Mouse (Mus musculus): ENCODE measurements around the gene Htr1b.

Gene Htr1b

GRCm38 (mm10) chr9:81633437-81633973 lies at the start of gene Htr1b:
TSS of gene Htr1b (minus strand) at chr9:81633828.
- DNase-seq = peak; percentile 60

GRCm38 (mm10) chr9:81676716-81677115 lies 43.1 kb upstream of the Htr1b start:
- DNase-seq = no peak

- no peak for DNase-seq
Measured at GRCm38 (mm10) chr9:81637486-81637885, 3.9 kb upstream of the Htr1b start.

- peak; percentile 17 for DNase-seq
Measured at GRCm38 (mm10) chr9:81635109-81635508, 1.5 kb upstream of the Htr1b start.

- peak; percentile 16 for DNase-seq
Measured at GRCm38 (mm10) chr9:81634163-81634562, 535 bp upstream of the Htr1b start.

GRCm38 (mm10) chr9:81632736-81633436 lies 742 bp downstream of the Htr1b start:
- DNase-seq = peak; percentile 41

GRCm38 (mm10) chr9:81632191-81632735 lies 1.4 kb downstream of the Htr1b start:
- DNase-seq = peak; percentile 53

- DNase-seq = peak; percentile 39
Measured at GRCm38 (mm10) chr9:81631581-81632091, 2.0 kb downstream of the Htr1b start.

GRCm38 (mm10) chr9:81626899-81627606 lies 6.6 kb downstream of the Htr1b start:
- DNase-seq = peak; percentile 87

GRCm38 (mm10) chr9:81625898-81626297 lies 7.7 kb downstream of the Htr1b start:
- peak; percentile 21 for DNase-seq

GRCm38 (mm10) chr9:81622873-81623272 lies 10.8 kb downstream of the Htr1b start:
- DNase-seq = no peak

GRCm38 (mm10) chr9:81611022-81611421 lies 22.6 kb downstream of the Htr1b start:
- no peak for DNase-seq

All from right cerebral cortex, postnatal 25 days (tissue).